27 mouse cellular contexts compared by ENCODE assay signal in the genomic region with DNA sequence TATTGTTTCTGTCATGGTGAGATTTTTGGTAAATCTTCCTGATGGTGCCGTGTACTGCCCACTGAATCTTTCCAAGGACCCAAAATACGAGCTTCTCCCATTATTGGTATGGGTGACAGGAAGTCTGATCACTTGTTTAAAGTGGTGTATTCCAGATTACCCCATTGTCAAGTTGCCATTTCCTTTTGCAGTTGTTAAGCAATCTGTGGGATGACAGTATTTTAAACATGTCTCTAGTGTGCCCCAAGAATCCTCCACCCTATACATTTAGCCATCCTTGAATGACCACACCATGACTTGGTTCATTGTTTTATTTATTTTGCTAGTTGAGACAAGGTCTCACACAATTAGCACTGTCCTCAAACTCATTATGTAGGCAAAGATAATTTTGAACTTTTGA.
"Had no signal": no experiment of that assay in that cellular context is flagged by ENCODE, and none has a peak within 500 bp of the region (broad histone marks: within the 10 kb centered on the region; RNA-seq: fewer than 3 reads in every experiment).

No protein-coding gene starts in this region.

- DNase-seq: gastrocnemius, adult 2 months; gastrocnemius, postnatal 10 days; gastrocnemius, postnatal 25 days; heart, adult 11 months; heart, adult 2 months; heart, postnatal 14 days; heart, postnatal 4 days; kidney, adult 18-20 months; kidney, adult 8-10 months; kidney, postnatal 10 days; kidney, postnatal 25 days; kidney, postnatal 4 days; left cerebral cortex, postnatal 4 days had no signal

- H3K27ac ChIP-seq: gastrocnemius, adult 2 months; heart, adult 2 months; heart, embryonic 13.5 days; heart, embryonic 15.5 days; hindbrain, embryonic 10.5 days; hindbrain, embryonic 12.5 days; hindbrain, embryonic 14.5 days; intestine, embryonic 15.5 days; layer of hippocampus, adult 2 months; left cerebral cortex, adult 2 months; limb, embryonic 13.5 days; limb, embryonic 15.5 days; liver, embryonic 12.5 days had no signal

- ATAC-seq: hindbrain, embryonic 16.5 days; inflammation-experienced regulatory T-cells, adult 6 months; intestine, embryonic 15.5 days; intestine, postnatal 0 days; liver, embryonic 12.5 days had no signal

- H3K4me3 ChIP-seq: gastrocnemius, adult 2 months; heart, adult 2 months; heart, embryonic 13.5 days; heart, embryonic 15.5 days; hindbrain, embryonic 10.5 days; hindbrain, embryonic 12.5 days; intestine, embryonic 15.5 days; layer of hippocampus, adult 2 months; left cerebral cortex, adult 2 months; limb, embryonic 13.5 days; limb, embryonic 15.5 days; liver, embryonic 12.5 days had no signal
